Mouse (Mus musculus): ENCODE data around the gene Znrf1. TPM values are rescaled to one million over a fixed set of nuclear protein-coding genes. Genes with fewer than 3 reads are reported as not detected.
"Not testable (repeated sequence)": the region's sequence is repeated elsewhere in the genome, so short reads cannot be mapped to it uniquely, and the experiment has no call there.

Gene Znrf1
- polyA plus RNA-seq, 1 experiment: 43.8 TPM

GRCm38 (mm10) chr8:111631589-111631988, 95.7 kb downstream of the Znrf1 start:
- Histone ChIP-seq H3K4me1 (ENCODE audit: control insufficient read depth, insufficient read depth, low read length) (0 out of 2 replicates have a peak, but pooled peaks cover 3% of the 10 kb centered on the region), H3K27ac (ENCODE audit: insufficient read depth, low read length) (no peak overlapping the region), H3K4me3 (ENCODE audit: insufficient read depth, low read length) (no peak overlapping the region)
- TF ChIP-seq POLR2A (IDR thresholded peaks at IDR 0.05; ENCODE audit: low read depth, low read length) (no peak), CTCF (IDR thresholded peaks at IDR 0.05; ENCODE audit: borderline replicate concordance, insufficient read depth, low read length) (no peak)

GRCm38 (mm10) chr8:111632976-111633375, 97.1 kb downstream of the Znrf1 start:
- TF ChIP-seq POLR2A (IDR thresholded peaks at IDR 0.05; ENCODE audit: low read depth, low read length) (no peak), CTCF (IDR thresholded peaks at IDR 0.05; ENCODE audit: borderline replicate concordance, insufficient read depth, low read length) (no peak)
- H3K27ac ChIP-seq (ENCODE audit: insufficient read depth, low read length): no peak overlapping the region
- H3K4me1 ChIP-seq (ENCODE audit: control insufficient read depth, insufficient read depth, low read length): no peaks in the 10 kb centered on the region
- H3K4me3 ChIP-seq (ENCODE audit: insufficient read depth, low read length): no peak overlapping the region

GRCm38 (mm10) chr8:111638086-111638485, 102.2 kb downstream of the Znrf1 start:
- TF ChIP-seq POLR2A (IDR thresholded peaks at IDR 0.05; ENCODE audit: low read depth, low read length): no peak
- no peak for TF ChIP-seq CTCF (IDR thresholded peaks at IDR 0.05; ENCODE audit: borderline replicate concordance, insufficient read depth, low read length)
- no peak overlapping the region for H3K4me3 ChIP-seq (ENCODE audit: insufficient read depth, low read length)
- peaks cover 6% of the 10 kb centered on the region; the same call in 1 of the 2 replicates for H3K4me1 ChIP-seq (ENCODE audit: control insufficient read depth, insufficient read depth, low read length)
- H3K27ac ChIP-seq (ENCODE audit: insufficient read depth, low read length): no peak overlapping the region

DNA sequence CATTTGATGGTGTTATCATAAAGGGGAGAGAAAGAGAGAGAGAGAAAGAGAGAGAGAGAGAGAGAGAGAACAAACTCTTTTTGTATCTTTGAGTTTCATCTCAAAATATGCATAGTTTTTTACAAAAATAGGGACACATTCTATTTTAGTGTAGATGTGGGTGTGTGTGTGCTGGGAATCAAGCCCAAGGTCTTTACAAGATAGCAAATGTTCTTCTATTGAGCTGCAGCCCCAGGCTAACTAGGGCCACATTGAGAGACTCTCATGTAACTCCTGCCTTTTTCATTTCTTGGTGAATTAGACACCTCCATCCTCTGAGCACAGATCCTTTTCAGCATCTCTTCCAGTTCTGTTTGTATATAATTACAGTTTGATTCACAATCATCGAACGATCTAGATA, 105.2 kb downstream of the Znrf1 start:
- peaks cover 6% of the 10 kb centered on the region; the same call in 1 of the 2 replicates for H3K4me1 ChIP-seq (ENCODE audit: control insufficient read depth, insufficient read depth, low read length)
- no peak overlapping the region for H3K4me3 ChIP-seq (ENCODE audit: insufficient read depth, low read length)
- H3K27ac ChIP-seq (ENCODE audit: insufficient read depth, low read length): no peak overlapping the region
- TF ChIP-seq POLR2A (IDR thresholded peaks at IDR 0.05; ENCODE audit: low read depth, low read length): no peak
- no peak for TF ChIP-seq CTCF (IDR thresholded peaks at IDR 0.05; ENCODE audit: borderline replicate concordance, insufficient read depth, low read length)

DNA sequence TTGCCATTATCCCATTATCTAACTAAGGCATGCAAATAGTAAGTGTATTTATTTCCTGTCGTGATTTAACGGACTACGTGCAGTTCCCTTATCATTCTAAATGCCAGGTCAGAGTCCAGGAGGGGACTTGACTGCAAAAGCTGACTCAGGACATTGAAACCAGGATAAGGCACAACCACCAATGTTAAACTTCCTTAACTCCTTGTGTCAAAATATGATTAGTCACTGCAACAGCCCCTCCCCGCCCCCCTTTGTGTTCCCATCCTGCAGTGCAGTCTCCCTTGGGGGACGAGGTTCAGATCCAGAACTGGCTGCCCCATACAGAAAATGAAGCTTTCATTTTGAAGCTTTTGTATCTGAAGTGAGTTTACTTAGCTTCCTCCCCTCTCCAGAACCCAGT, 106.6 kb downstream of the Znrf1 start:
- H3K4me3 ChIP-seq (ENCODE audit: insufficient read depth, low read length): peak overlapping the region; percentile 57
- TF ChIP-seq CTCF (IDR thresholded peaks at IDR 0.05; ENCODE audit: borderline replicate concordance, insufficient read depth, low read length) (no peak), POLR2A (IDR thresholded peaks at IDR 0.05; ENCODE audit: low read depth, low read length) (no peak)
- H3K27ac ChIP-seq (ENCODE audit: insufficient read depth, low read length): peak overlapping the region; percentile 90
- H3K4me1 ChIP-seq (ENCODE audit: control insufficient read depth, insufficient read depth, low read length): peaks cover 6% of the 10 kb centered on the region; the same call in 1 of the 2 replicates

DNA sequence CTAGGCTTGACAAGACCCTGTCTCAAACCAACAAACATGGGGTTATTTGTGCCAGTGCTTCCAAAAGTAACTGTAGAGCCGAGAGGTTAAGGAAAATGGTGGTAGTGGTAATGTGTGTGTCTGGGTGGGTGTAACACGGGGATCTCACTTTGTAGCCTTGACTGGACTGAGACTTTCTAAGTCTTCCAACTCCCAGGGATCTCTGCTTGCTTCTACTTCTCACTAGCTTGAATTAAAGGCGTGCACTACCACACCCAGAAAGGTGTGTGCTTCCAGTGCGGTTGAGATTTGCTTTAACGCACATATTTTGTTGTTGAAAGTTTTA, 107.0 kb downstream of the Znrf1 start:
- TF ChIP-seq CTCF (IDR thresholded peaks at IDR 0.05; ENCODE audit: borderline replicate concordance, insufficient read depth, low read length): no peak
- no peak for TF ChIP-seq POLR2A (IDR thresholded peaks at IDR 0.05; ENCODE audit: low read depth, low read length)
- peak overlapping the region; percentile 90 for H3K27ac ChIP-seq (ENCODE audit: insufficient read depth, low read length)
- peaks cover 6% of the 10 kb centered on the region; the same call in 1 of the 2 replicates for H3K4me1 ChIP-seq (ENCODE audit: control insufficient read depth, insufficient read depth, low read length)
- peak overlapping the region; percentile 57 for H3K4me3 ChIP-seq (ENCODE audit: insufficient read depth, low read length)

- TF ChIP-seq CTCF (IDR thresholded peaks at IDR 0.05; ENCODE audit: borderline replicate concordance, insufficient read depth, low read length): no peak
- peak; percentile 78 for TF ChIP-seq POLR2A (IDR thresholded peaks at IDR 0.05; ENCODE audit: low read depth, low read length)
- H3K4me1 ChIP-seq (ENCODE audit: control insufficient read depth, insufficient read depth, low read length): peaks cover 6% of the 10 kb centered on the region; the same call in 1 of the 2 replicates
- peak within 1 kb of the TSS; percentile 85 for H3K4me3 ChIP-seq (ENCODE audit: insufficient read depth, low read length)
- H3K27ac ChIP-seq (ENCODE audit: insufficient read depth, low read length): peak within 1 kb of the TSS; percentile 95
Measured at GRCm38 (mm10) chr8:111643264-111644141, 107.6 kb downstream of the Znrf1 start, which contains the start of gene Zfp1. Zfp1 (plus strand) TSS chr8:111643401.

GRCm38 (mm10) chr8:111644286-111645051, 108.6 kb downstream of the Znrf1 start:
- Histone ChIP-seq H3K27ac (ENCODE audit: insufficient read depth, low read length) (peak overlapping the region; percentile 95), H3K4me3 (ENCODE audit: insufficient read depth, low read length) (peak overlapping the region; percentile 85)
- not testable (repeated sequence) for H3K4me1 ChIP-seq (ENCODE audit: control insufficient read depth, insufficient read depth, low read length)

- Histone ChIP-seq H3K27ac (ENCODE audit: insufficient read depth, low read length) (no peak overlapping the region), H3K4me1 (ENCODE audit: control insufficient read depth, insufficient read depth, low read length) (peaks cover 6% of the 10 kb centered on the region; the same call in 1 of the 2 replicates), H3K4me3 (ENCODE audit: insufficient read depth, low read length) (no peak overlapping the region)
- TF ChIP-seq CTCF (IDR thresholded peaks at IDR 0.05; ENCODE audit: borderline replicate concordance, insufficient read depth, low read length) (no peak), POLR2A (IDR thresholded peaks at IDR 0.05; ENCODE audit: low read depth, low read length) (no peak)
Measured at GRCm38 (mm10) chr8:111645715-111646114, 109.8 kb downstream of the Znrf1 start.

GRCm38 (mm10) chr8:111648834-111649233, 112.9 kb downstream of the Znrf1 start:
- H3K27ac ChIP-seq (ENCODE audit: insufficient read depth, low read length): no peak overlapping the region

More at GRCm38 (mm10) chr8:111648834-111649233, 112.9 kb downstream of the Znrf1 start:
- TF ChIP-seq CTCF (IDR thresholded peaks at IDR 0.05; ENCODE audit: borderline replicate concordance, insufficient read depth, low read length): no peak
- Histone ChIP-seq H3K4me3 (ENCODE audit: insufficient read depth, low read length) (no peak overlapping the region), H3K4me1 (ENCODE audit: control insufficient read depth, insufficient read depth, low read length) (no peaks in the 10 kb centered on the region; the same call in 1 of the 2 replicates)

Data from embryonic fibroblast, embryonic 13.5 days (primary cell).